Mouse (Mus musculus) midbrain, embryonic 10.5 days (tissue): ENCODE data around the gene Cdkn1a. TPM values are rescaled to one million over a fixed set of nuclear protein-coding genes. Genes with fewer than 3 reads are reported as not detected.

Source experiments
- DNase-seq: peaks from one replicate; pipeline ENCODE4 v3.0.0-alpha.2; 2017; ENCODE audit warnings: low spot score
- H3K27ac ChIP-seq: fragments of 300-500 bp; sonication (generic); replicated peaks from 2 replicates; pipeline ENCODE4 v1.5.1; 2016; ENCODE audit warnings: mild to moderate bottlenecking
- H3K27me3 ChIP-seq: fragments of 300-500 bp; sonication (generic); 2 replicates; pipeline ENCODE4 v1.6.1; 2016; ENCODE audit warnings: low read depth, mild to moderate bottlenecking; ENCODE audit not compliant: poor library complexity, severe bottlenecking
- H3K36me3 ChIP-seq: fragments of 300-500 bp; sonication (generic); 2 replicates; pipeline ENCODE4 v1.6.1; 2016; ENCODE audit warnings: mild to moderate bottlenecking, moderate library complexity
- H3K4me1 ChIP-seq: fragments of 300-500 bp; sonication (generic); 2 replicates; pipeline ENCODE4 v1.6.1; 2016
- H3K4me3 ChIP-seq: fragments of 300-500 bp; sonication (generic); 2 replicates; pipeline ENCODE4 v1.5.1; 2016; ENCODE audit warnings: mild to moderate bottlenecking, moderate library complexity
- H3K9me3 ChIP-seq: fragments of 300-500 bp; sonication (generic); replicated peaks from 2 replicates; pipeline ENCODE4 v1.6.1; 2016; ENCODE audit warnings: mild to moderate bottlenecking
- WGBS: fragments of 180-500 bp; shearing (Covaris S2); methylation state at CpG from one replicate; pipeline ENCODE4 v1.1.7; 2016; 5-methylcytosine and 5-hydroxymethylcytosine counted together
- polyA plus RNA-seq: library from polyadenylated mRNA; unstranded; fragments of >200 nt; fragmentation: Nextera tagmentation; extraction: Ambion mirVana; gene quantifications from 2 replicates; pipeline ENCODE4 v1.2.1, GENCODE M21; 2016

The Cdkn1a gene
- polyA plus RNA-seq, 1 experiment from 2014 or later = 19.1 TPM

GRCm38 (mm10) chr17:29050791-29051190 is 40.0 kb upstream of the Cdkn1a start:
- H3K4me3 ChIP-seq = no peak overlapping the region
- H3K27me3 ChIP-seq = no peaks in the 10 kb centered on the region
- H3K27ac ChIP-seq = peak overlapping the region; percentile 28; the same call in 1 of the 2 replicates
- WGBS = 65% methylated on average over 14 of the region's 14 CpGs
- DNase-seq = no peak
- no peaks in the 10 kb centered on the region for H3K9me3 ChIP-seq
- H3K4me1 ChIP-seq = peaks cover 12% of the 10 kb centered on the region
- H3K36me3 ChIP-seq = peaks cover 31% of the 10 kb centered on the region

GRCm38 (mm10) chr17:29053067-29053466 is 37.7 kb upstream of the Cdkn1a start:
- no peaks in the 10 kb centered on the region for H3K27me3 ChIP-seq
- DNase-seq = no peak
- peaks cover 31% of the 10 kb centered on the region for H3K4me1 ChIP-seq
- WGBS = 91% methylated on average over 6 of the region's 6 CpGs
- H3K27ac ChIP-seq = no peak overlapping the region
- peaks cover 10% of the 10 kb centered on the region for H3K36me3 ChIP-seq
- no peak overlapping the region for H3K4me3 ChIP-seq
- H3K9me3 ChIP-seq = no peaks in the 10 kb centered on the region

- H3K27me3 ChIP-seq = no peaks in the 10 kb centered on the region
- H3K4me3 ChIP-seq = no peak overlapping the region
- no peak overlapping the region for H3K27ac ChIP-seq
- DNase-seq = no peak
- no peaks in the 10 kb centered on the region for H3K9me3 ChIP-seq
- H3K4me1 ChIP-seq = peaks cover 29% of the 10 kb centered on the region
- WGBS = 85% methylated on average over 7 of the region's 7 CpGs
- H3K36me3 ChIP-seq = peaks cover 9% of the 10 kb centered on the region
Observed at GRCm38 (mm10) chr17:29053841-29054240, 36.9 kb upstream of the Cdkn1a start.

- DNase-seq = no peak
- Histone ChIP-seq H3K27me3 (no peaks in the 10 kb centered on the region), H3K4me1 (peaks cover 27% of the 10 kb centered on the region), H3K9me3 (no peaks in the 10 kb centered on the region), H3K27ac (no peak overlapping the region), H3K4me3 (no peak overlapping the region), H3K36me3 (peaks cover 9% of the 10 kb centered on the region)
- WGBS = 85% methylated on average over 6 of the region's 6 CpGs
Observed at GRCm38 (mm10) chr17:29054429-29054828, 36.3 kb upstream of the Cdkn1a start.

GRCm38 (mm10) chr17:29055586-29055985 is 35.2 kb upstream of the Cdkn1a start:
- H3K9me3 ChIP-seq = no peaks in the 10 kb centered on the region
- peaks cover 8% of the 10 kb centered on the region for H3K36me3 ChIP-seq
- H3K27ac ChIP-seq = no peak overlapping the region
- peaks cover 24% of the 10 kb centered on the region for H3K4me1 ChIP-seq
- DNase-seq = no peak
- H3K4me3 ChIP-seq = no peak overlapping the region
- WGBS = 70% methylated on average over 5 of the region's 5 CpGs
- no peaks in the 10 kb centered on the region for H3K27me3 ChIP-seq

GRCm38 (mm10) chr17:29056207-29056606 is 34.6 kb upstream of the Cdkn1a start:
- H3K4me3 ChIP-seq = no peak overlapping the region
- DNase-seq = no peak
- peak overlapping the region; percentile 69; the same call in 1 of the 2 replicates for H3K27ac ChIP-seq
- H3K9me3 ChIP-seq = no peaks in the 10 kb centered on the region
- H3K27me3 ChIP-seq = no peaks in the 10 kb centered on the region
- H3K4me1 ChIP-seq = peaks cover 23% of the 10 kb centered on the region
- peaks cover 7% of the 10 kb centered on the region for H3K36me3 ChIP-seq
- WGBS = 51% methylated on average over 7 of the region's 7 CpGs

- Histone ChIP-seq H3K36me3 (peaks cover 7% of the 10 kb centered on the region), H3K27me3 (no peaks in the 10 kb centered on the region), H3K9me3 (no peaks in the 10 kb centered on the region), H3K4me3 (no peak overlapping the region), H3K4me1 (peaks cover 23% of the 10 kb centered on the region), H3K27ac (peak overlapping the region; percentile 69)
- peak; percentile 45 for DNase-seq
- 3% methylated on average over 8 of the region's 8 CpGs for WGBS
Observed at GRCm38 (mm10) chr17:29056699-29057151, 34.1 kb upstream of the Cdkn1a start.

- 85% methylated on average over 11 of the region's 11 CpGs for WGBS
- no peak overlapping the region for H3K4me3 ChIP-seq
- H3K27ac ChIP-seq = peak overlapping the region; percentile 69
- peaks cover 27% of the 10 kb centered on the region for H3K4me1 ChIP-seq
- no peaks in the 10 kb centered on the region for H3K27me3 ChIP-seq
- DNase-seq = no peak
- peaks cover 7% of the 10 kb centered on the region for H3K36me3 ChIP-seq
- H3K9me3 ChIP-seq = no peaks in the 10 kb centered on the region
Observed at GRCm38 (mm10) chr17:29057361-29057890, 33.4 kb upstream of the Cdkn1a start.

- Histone ChIP-seq H3K27ac (peak overlapping the region; percentile 69; the same call in 1 of the 2 replicates), H3K4me3 (no peak overlapping the region), H3K27me3 (no peaks in the 10 kb centered on the region), H3K36me3 (peaks cover 7% of the 10 kb centered on the region), H3K9me3 (no peaks in the 10 kb centered on the region), H3K4me1 (peaks cover 32% of the 10 kb centered on the region)
- WGBS = 87% methylated on average over 10 of the region's 10 CpGs
- DNase-seq = no peak
Observed at GRCm38 (mm10) chr17:29057961-29058360, 32.8 kb upstream of the Cdkn1a start.

- no peaks in the 10 kb centered on the region for H3K9me3 ChIP-seq
- no peaks in the 10 kb centered on the region for H3K27me3 ChIP-seq
- no peak for DNase-seq
- H3K36me3 ChIP-seq = peaks cover 5% of the 10 kb centered on the region
- 0 out of 2 replicates have a peak overlapping the region, but pooled peaks have one; percentile 69 for H3K27ac ChIP-seq
- 88% methylated on average over 8 of the region's 8 CpGs for WGBS
- H3K4me1 ChIP-seq = peaks cover 37% of the 10 kb centered on the region
- H3K4me3 ChIP-seq = no peak overlapping the region
Observed at GRCm38 (mm10) chr17:29058487-29058886, 32.3 kb upstream of the Cdkn1a start.

- Histone ChIP-seq H3K36me3 (no peaks in the 10 kb centered on the region), H3K27me3 (no peaks in the 10 kb centered on the region), H3K4me3 (no peak overlapping the region), H3K9me3 (no peaks in the 10 kb centered on the region), H3K27ac (no peak overlapping the region), H3K4me1 (peaks cover 41% of the 10 kb centered on the region)
- no peak for DNase-seq
- 91% methylated on average over 3 of the region's 3 CpGs for WGBS
Observed at GRCm38 (mm10) chr17:29059581-29059980, 31.2 kb upstream of the Cdkn1a start.

- WGBS = 91% methylated on average over 9 of the region's 9 CpGs
- Histone ChIP-seq H3K4me3 (no peak overlapping the region), H3K27ac (no peak overlapping the region), H3K27me3 (no peaks in the 10 kb centered on the region), H3K36me3 (no peaks in the 10 kb centered on the region), H3K4me1 (peaks cover 39% of the 10 kb centered on the region), H3K9me3 (no peaks in the 10 kb centered on the region)
- no peak for DNase-seq
Observed at GRCm38 (mm10) chr17:29060946-29061345, 29.8 kb upstream of the Cdkn1a start.

GRCm38 (mm10) chr17:29062119-29063035 is 28.4 kb upstream of the Cdkn1a start:
- no peaks in the 10 kb centered on the region for H3K9me3 ChIP-seq
- H3K4me3 ChIP-seq = no peak overlapping the region
- no peak for DNase-seq
- H3K27me3 ChIP-seq = no peaks in the 10 kb centered on the region
- peak overlapping the region; percentile 58; the same call in 1 of the 2 replicates for H3K27ac ChIP-seq
- H3K36me3 ChIP-seq = no peaks in the 10 kb centered on the region
- peaks cover 25% of the 10 kb centered on the region for H3K4me1 ChIP-seq
- 64% methylated on average over 13 of the region's 13 CpGs for WGBS
